Comparison of ENCODE assay signal across 19 mouse cellular contexts in genomic region chr6:30332262-30332661, GRCm38 (mm10). TPM values are rescaled to one million over a fixed set of nuclear protein-coding genes. Genes with fewer than 3 reads are reported as not detected.
DNase-seq lines count a peak whose midpoint lies in the region; ATAC-seq and TF ChIP-seq lines count a peak whose summit lies in the region.
"Had no signal": no experiment of that assay in that cellular context is flagged by ENCODE, and none has a peak within 500 bp of the region (broad histone marks: within the 10 kb centered on the region; RNA-seq: fewer than 3 reads in every experiment).

No protein-coding gene starts in this region.

- H3K9ac ChIP-seq in intestine, embryonic 15.5 days: no peak overlapping the region
- H3K9ac ChIP-seq: forebrain, postnatal 0 days; hindbrain, embryonic 15.5 days; liver, embryonic 12.5 days; neural tube, embryonic 12.5 days had no signal

- H3K27me3 ChIP-seq in intestine, embryonic 15.5 days (replicated peaks): no peaks in the 10 kb centered on the region
- H3K27me3 ChIP-seq in forebrain, embryonic 10.5 days (ENCODE audit: poor library complexity, severe bottlenecking): no peaks in the 10 kb centered on the region
- H3K27me3 ChIP-seq: hindbrain, embryonic 15.5 days; neural tube, embryonic 12.5 days had no signal

- H3K36me3 ChIP-seq in intestine, embryonic 15.5 days: no peaks in the 10 kb centered on the region
- H3K36me3 ChIP-seq in forebrain, embryonic 10.5 days (replicated peaks): no peaks in the 10 kb centered on the region
- H3K36me3 ChIP-seq: heart, embryonic 10.5 days; hindbrain, embryonic 15.5 days; liver, embryonic 12.5 days; neural tube, embryonic 12.5 days had no signal

- no peak for TF ChIP-seq POLR2A in lung, adult 2 months (IDR thresholded peaks at IDR 0.05; ENCODE audit: borderline replicate concordance, extremely low read depth, low read depth, low read length)

- H3K4me3 ChIP-seq in lung, adult 2 months (replicated peaks; ENCODE audit: extremely low read depth, low read depth, low read length): no peak overlapping the region
- no peak overlapping the region for H3K4me3 ChIP-seq in intestine, embryonic 15.5 days (replicated peaks)
- no peak overlapping the region for H3K4me3 ChIP-seq in forebrain, embryonic 10.5 days
- H3K4me3 ChIP-seq: heart, embryonic 10.5 days; hindbrain, embryonic 15.5 days; liver, embryonic 12.5 days; neural tube, embryonic 12.5 days had no signal

- no peak overlapping the region for H3K27ac ChIP-seq in intestine, embryonic 15.5 days
- no peak overlapping the region for H3K27ac ChIP-seq in forebrain, embryonic 10.5 days
- H3K27ac ChIP-seq: heart, embryonic 10.5 days; hindbrain, embryonic 15.5 days; liver, embryonic 12.5 days; neural tube, embryonic 12.5 days had no signal

- peaks cover 5% of the 10 kb centered on the region for H3K4me1 ChIP-seq in lung, adult 2 months (ENCODE audit: control insufficient read depth, insufficient read depth, low read length)
- no peaks in the 10 kb centered on the region; the same call in 1 of the 2 replicates for H3K4me1 ChIP-seq in intestine, embryonic 15.5 days (replicated peaks)
- H3K4me1 ChIP-seq in forebrain, embryonic 10.5 days: peaks cover 7% of the 10 kb centered on the region; the same call in 1 of the 2 replicates
- H3K4me1 ChIP-seq: hindbrain, embryonic 15.5 days; neural tube, embryonic 12.5 days had no signal

- ATAC-seq in intestine, embryonic 15.5 days: peak; percentile 54; the same call in 1 of the 2 replicates
- ATAC-seq: forebrain, postnatal 0 days; liver, embryonic 12.5 days had no signal

- H3K9me3 ChIP-seq in intestine, embryonic 15.5 days: no peaks in the 10 kb centered on the region
- H3K9me3 ChIP-seq in forebrain, embryonic 10.5 days: no peaks in the 10 kb centered on the region
- H3K9me3 ChIP-seq: heart, embryonic 10.5 days; hindbrain, embryonic 15.5 days; liver, embryonic 12.5 days; neural tube, embryonic 12.5 days had no signal

- TF ChIP-seq CTCF in lung, adult 2 months (IDR thresholded peaks at IDR 0.05; ENCODE audit: insufficient read depth, low read length): no peak

- no peak overlapping the region for H3K4me2 ChIP-seq in intestine, embryonic 15.5 days (replicated peaks)
- H3K4me2 ChIP-seq: hindbrain, embryonic 15.5 days; liver, embryonic 12.5 days; neural tube, embryonic 12.5 days had no signal

- peak; percentile 17 for DNase-seq in embryo, embryonic 10.5 days (ENCODE audit: low spot score)
- no peak for DNase-seq in embryo, embryonic 9.5 days (ENCODE audit: extremely low spot score)
- DNase-seq in lung, postnatal 36 days: peak; percentile 39
- DNase-seq in lung, adult 2 months: no peak
- DNase-seq in ovary, postnatal 36 days (ENCODE audit: low spot score): no peak
- no peak for DNase-seq in cerebellum, postnatal 36 days
- no peak for DNase-seq in forebrain, embryonic 10.5 days (ENCODE audit: extremely low spot score, low spot score)
- DNase-seq: cerebellum, adult 11 months; forebrain, postnatal 0 days; gastrocnemius, postnatal 10 days; heart, postnatal 14 days; kidney, postnatal 25 days; layer of hippocampus, postnatal 36 days; left cerebral cortex, postnatal 4 days had no signal

- WGBS in lung, adult 2 months: 43% methylated on average over 4 of the region's 4 CpGs
- WGBS in intestine, embryonic 15.5 days: 57% methylated on average over 4 of the region's 4 CpGs
- 59% methylated on average over 4 of the region's 4 CpGs for WGBS in forebrain, embryonic 10.5 days

RNA-seq across cellular contexts. Expression of gene Ube2h, which starts 27.9 kb away (rescaled TPM):
- 59.9 and 103 TPM in 2 replicates for polyA plus RNA-seq in lung, adult 2 months (2012; rRNA removed)
- polyA plus RNA-seq in intestine, embryonic 15.5 days (2015; fragmentation: Nextera tagmentation; extraction: Ambion mirVana): 34.6 and 35.4 TPM in 2 replicates
- 28.3 and 31.2 TPM in 2 replicates for polyA plus RNA-seq in forebrain, embryonic 10.5 days (2016; fragmentation: Nextera tagmentation; extraction: Ambion mirVana)

RNA-seq across cellular contexts. Expression of gene Zc3hc1, which starts 58.6 kb away (rescaled TPM):
- 13.8 TPM in 2 replicates for polyA plus RNA-seq in lung, adult 2 months (2012; rRNA removed)
- polyA plus RNA-seq in intestine, embryonic 15.5 days (2015; fragmentation: Nextera tagmentation; extraction: Ambion mirVana): 42.9 and 44.5 TPM in 2 replicates
- polyA plus RNA-seq in forebrain, embryonic 10.5 days (2016; fragmentation: Nextera tagmentation; extraction: Ambion mirVana): 82.8 and 86.1 TPM in 2 replicates

Comparison
In these comparisons a context has a peak if more than half of its experiments do, and no peak if none do; other contexts are left out.
1. DNase-seq: peak in embryo, embryonic 10.5 days (single experiment) and lung, postnatal 36 days (single experiment); none in embryo, embryonic 9.5 days (single experiment), lung, adult 2 months (single experiment), ovary, postnatal 36 days (single experiment), cerebellum, postnatal 36 days (0 of 2) and forebrain, embryonic 10.5 days (single experiment).